Mouse (Mus musculus) right cerebral cortex, postnatal 14 days (tissue): ENCODE results near the gene Plekhn1.

Source experiments
- DNase-seq: peaks from one replicate; pipeline ENCODE4 v3.0.0; 2022

Gene Plekhn1

GRCm38 (mm10) chr4:156234701-156235213, at the start of gene Plekhn1:
Gene Plekhn1, minus strand, starts transcription at chr4:156234857.
- peak; percentile 81 for DNase-seq

GRCm38 (mm10) chr4:156255078-156255839, 20.6 kb upstream of the Plekhn1 start, which contains the start of gene Samd11:
Gene Samd11, minus strand, starts transcription at chr4:156255657.
- DNase-seq, result no peak

GRCm38 (mm10) chr4:156254361-156255077, 19.9 kb upstream of the Plekhn1 start:
- DNase-seq, result no peak

- no peak for DNase-seq
Observed at GRCm38 (mm10) chr4:156253043-156253442, 18.4 kb upstream of the Plekhn1 start.

- no peak for DNase-seq
Observed at GRCm38 (mm10) chr4:156252619-156253018, 18.0 kb upstream of the Plekhn1 start.

- no peak for DNase-seq
Observed at GRCm38 (mm10) chr4:156252140-156252539, 17.5 kb upstream of the Plekhn1 start.

GRCm38 (mm10) chr4:156251081-156251480, 16.4 kb upstream of the Plekhn1 start:
- no peak for DNase-seq

- DNase-seq, result no peak
Observed at GRCm38 (mm10) chr4:156249567-156249966, 14.9 kb upstream of the Plekhn1 start.

- no peak for DNase-seq
Observed at GRCm38 (mm10) chr4:156236651-156237447, 2.2 kb upstream of the Plekhn1 start.

- peak; percentile 90 for DNase-seq
Observed at GRCm38 (mm10) chr4:156235808-156236533, 1.3 kb upstream of the Plekhn1 start, which contains the start of gene Noc2l. Gene Noc2l, plus strand, starts transcription at chr4:156236010.

GRCm38 (mm10) chr4:156235360-156235770, 708 bp upstream of the Plekhn1 start:
- DNase-seq, result no peak

- DNase-seq, result no peak
Observed at GRCm38 (mm10) chr4:156234021-156234501, 596 bp downstream of the Plekhn1 start.

GRCm38 (mm10) chr4:156228393-156229024, 6.1 kb downstream of the Plekhn1 start:
- DNase-seq, result no peak

- DNase-seq, result no peak
Observed at GRCm38 (mm10) chr4:156227752-156228392, 6.8 kb downstream of the Plekhn1 start.

- DNase-seq, result no peak
Observed at GRCm38 (mm10) chr4:156224276-156224675, 10.4 kb downstream of the Plekhn1 start.

- no peak for DNase-seq
Observed at GRCm38 (mm10) chr4:156219936-156220335, 14.7 kb downstream of the Plekhn1 start.

- DNase-seq, result no peak
Observed at GRCm38 (mm10) chr4:156217838-156218237, 16.8 kb downstream of the Plekhn1 start.

- DNase-seq, result no peak
Observed at GRCm38 (mm10) chr4:156217022-156217669, 17.5 kb downstream of the Plekhn1 start.

GRCm38 (mm10) chr4:156216196-156216595, 18.5 kb downstream of the Plekhn1 start:
- DNase-seq, result no peak

GRCm38 (mm10) chr4:156215649-156216048, 19.0 kb downstream of the Plekhn1 start, which contains the start of gene Perm1:
Gene Perm1, plus strand, starts transcription at chr4:156215868.
- no peak for DNase-seq
